Mouse (Mus musculus) CH12.LX (cell line): ENCODE measurements around the gene Arnt. TPM values are rescaled to one million over a fixed set of nuclear protein-coding genes. Genes with fewer than 3 reads are reported as not detected.

Experiments
- DNase-seq: peaks from one replicate; pipeline ENCODE4 v3.0.0-alpha.2; 2013; ENCODE audit errors: extremely low read depth
- H3K27ac ChIP-seq: 2 replicates; pipeline ENCODE4 v1.5.1; 2012; ENCODE audit warnings: low read depth, mild to moderate bottlenecking, control low read depth, moderate library complexity; ENCODE audit not compliant: insufficient read depth
- H3K27me3 ChIP-seq: replicated peaks from 2 replicates; pipeline ENCODE3; 2012; ENCODE audit warnings: inconsistent platforms
- H3K36me3 ChIP-seq, 2 experiments: replicated peaks in 1 of 2; 2 replicates each; pipeline versions ENCODE3 to v1.6.1; 2012; ENCODE audit warnings: inconsistent platforms in 1 of 2, low read length in 1 of 2, mild to moderate bottlenecking in 1 of 2, mixed read lengths in 1 of 2, moderate library complexity in 1 of 2; ENCODE audit not compliant: control insufficient read depth in 1 of 2, insufficient read depth in 1 of 2
- H3K4me1 ChIP-seq, 2 experiments: 2 replicates each; pipeline ENCODE4 v1.6.1; 2012; ENCODE audit warnings: inconsistent platforms in 1 of 2, moderate library complexity in 1 of 2; ENCODE audit not compliant: insufficient read depth in 2 of 2, control insufficient read depth in 1 of 2
- H3K4me2 ChIP-seq: 2 replicates; pipeline ENCODE4 v1.6.1; 2012; ENCODE audit warnings: low read depth, mild to moderate bottlenecking, control low read depth; ENCODE audit not compliant: poor library complexity, insufficient read depth, severe bottlenecking
- H3K4me3 ChIP-seq, 3 experiments: fragments of 150-350 bp in 1 of 3; sonication (generic) in 1 of 3; replicated peaks in 1 of 3; 2 replicates each; pipeline versions ENCODE3 to v1.5.1; 2011 to 2012; ENCODE audit warnings: low read depth in 2 of 3, low read length in 2 of 3, mild to moderate bottlenecking in 2 of 3, moderate library complexity in 2 of 3, control low read depth in 1 of 3, improper control_type of control experiment in 1 of 3, inconsistent platforms in 1 of 3, mixed read lengths in 1 of 3; ENCODE audit not compliant: poor library complexity in 1 of 3
- H3K79me2 ChIP-seq: replicated peaks from 2 replicates; pipeline ENCODE4 v1.6.1; 2012; ENCODE audit warnings: mild to moderate bottlenecking, moderate library complexity; ENCODE audit not compliant: control insufficient read depth, poor library complexity, insufficient read depth, severe bottlenecking; ENCODE audit errors: extremely low read depth
- H3K9ac ChIP-seq: 2 replicates; pipeline ENCODE4 v1.6.1; 2012; ENCODE audit warnings: low read depth, mild to moderate bottlenecking, control low read depth, moderate library complexity; ENCODE audit not compliant: insufficient read depth
- H3K9me3 ChIP-seq: replicated peaks from 2 replicates; pipeline ENCODE3; 2012; ENCODE audit warnings: low read length, inconsistent platforms, mixed read lengths
- BHLHE40 ChIP-seq: IDR thresholded peaks from 2 replicates; pipeline ENCODE4 v1.6.1; 2011; ENCODE audit warnings: mild to moderate bottlenecking, low read depth, low read length, improper control_type of control experiment
- CTCF ChIP-seq, 2 experiments: IDR thresholded peaks in 1 of 2; conservative IDR thresholded peaks in 1 of 2; 2 replicates each; pipeline ENCODE4 v1.5.1; 2011 to 2012; ENCODE audit warnings: low read depth in 2 of 2, low read length in 2 of 2, improper control_type of control experiment in 1 of 2, inconsistent platforms in 1 of 2, mild to moderate bottlenecking in 1 of 2, moderate library complexity in 1 of 2
- ELF1 ChIP-seq: IDR thresholded peaks from 2 replicates; pipeline ENCODE4 v1.6.1; 2014; ENCODE audit warnings: low read depth, mild to moderate bottlenecking, inconsistent platforms, low read length, improper control_type of control experiment
- EP300 ChIP-seq: IDR thresholded peaks from 2 replicates; pipeline ENCODE4 v1.6.1; 2011; ENCODE audit warnings: low read length, improper control_type of control experiment
- IRF4 ChIP-seq: IDR thresholded peaks from 2 replicates; pipeline ENCODE4 v1.6.1; 2014; ENCODE audit warnings: low read depth, mild to moderate bottlenecking, inconsistent platforms, low read length, improper control_type of control experiment
- JUND ChIP-seq: conservative IDR thresholded peaks from 2 replicates; pipeline ENCODE4 v1.6.1; 2011; ENCODE audit warnings: low read depth, low read length, improper control_type of control experiment
- KAT2A ChIP-seq: IDR thresholded peaks from 2 replicates; pipeline ENCODE4 v1.6.1; 2012; ENCODE audit warnings: low read length, improper control_type of control experiment, inconsistent platforms; ENCODE audit not compliant: insufficient replicate concordance
- MAX ChIP-seq: IDR thresholded peaks from 2 replicates; pipeline ENCODE4 v1.6.1; 2011; ENCODE audit warnings: low read length, improper control_type of control experiment
- MYC ChIP-seq: IDR thresholded peaks from 2 replicates; pipeline ENCODE4 v1.6.1; 2011; ENCODE audit warnings: low read depth, mild to moderate bottlenecking, improper control_type of control experiment, low read length
- POLR2AphosphoS2 ChIP-seq: IDR thresholded peaks from 2 replicates; pipeline ENCODE4 v1.6.1; 2011; ENCODE audit warnings: low read depth, low read length, improper control_type of control experiment
- TCF12 ChIP-seq: IDR thresholded peaks from 2 replicates; pipeline ENCODE4 v1.6.1; 2014; ENCODE audit warnings: low read depth, mild to moderate bottlenecking, inconsistent platforms, low read length, improper control_type of control experiment
- UBTF ChIP-seq: IDR thresholded peaks from 2 replicates; pipeline ENCODE4 v1.6.1; 2012; ENCODE audit warnings: low read depth, mild to moderate bottlenecking, inconsistent platforms, low read length, improper control_type of control experiment, moderate library complexity
- USF1 ChIP-seq: IDR thresholded peaks from 2 replicates; pipeline ENCODE4 v1.6.1; 2014; ENCODE audit warnings: low read depth, mild to moderate bottlenecking, inconsistent platforms, low read length, improper control_type of control experiment
- ZMIZ1 ChIP-seq: IDR thresholded peaks from 2 replicates; pipeline ENCODE4 v1.6.1; 2012; ENCODE audit warnings: low read depth, mild to moderate bottlenecking, inconsistent platforms, low read length, improper control_type of control experiment
- ZNF384 ChIP-seq: IDR thresholded peaks from 2 replicates; pipeline ENCODE4 v1.6.1; 2012; ENCODE audit warnings: low read depth, low read length, improper control_type of control experiment, inconsistent platforms
- dilution Hi-C: fragments of 300-500 bp; cut with MboI; formaldehyde crosslinking; loops from 2 replicates; pipeline ENCODE4 v1.14.3; 2020; ENCODE audit warnings: low sequenced_read_pairs; ENCODE audit not compliant: extremely low pct_unique_long_range_greater_than_20kb, extremely low pct_ligation_motif_present
- in situ Hi-C: fragments of 300-500 bp; cut with MboI; formaldehyde crosslinking; loops from 3 replicates; pipeline ENCODE4 v1.14.3; 2019; ENCODE audit warnings: low sequenced_read_pairs, low pct_ligation_motif_present, low pct_unique_long_range_greater_than_20kb, mixed read lengths
- polyA plus RNA-seq: library from polyadenylated mRNA; unstranded; fragments of >175 nt; gene quantifications from 2 replicates; pipeline ENCODE4 v1.2.1, GENCODE M21; 2012; ENCODE audit warnings: low read depth; ENCODE audit not compliant: insufficient read length
- total RNA-seq, 2 experiments: library from RNA; depleted of rRNA; stranded (reverse); fragments of 300-350 nt in 1 of 2; fragments of >200 nt in 1 of 2; gene quantifications; 2 replicates each; pipeline ENCODE4 v1.2.3; 2012 to 2014

The Arnt gene
- total and polyA plus RNA-seq, 3 experiments = 12.4 to 27.7 (median 13.2) TPM

- dilution Hi-C loops = no loop called here
- no peaks in the 10 kb centered on the region for H3K27me3 ChIP-seq
- DNase-seq = peak; percentile 59
- H3K4me2 ChIP-seq = no peak overlapping the region; the same call in 1 of the 2 replicates
- no peak for TF ChIP-seq ELF1
- no peak for TF ChIP-seq ZMIZ1
- TF ChIP-seq BHLHE40 = 0 out of 2 replicates have a peak, but pooled peaks have one; percentile 18
- peak; percentile 74 for TF ChIP-seq MYC
- TF ChIP-seq EP300 = peak; percentile 68
- 0 out of 2 replicates have a peak, but pooled peaks have one; percentile 37 for TF ChIP-seq MAX
- no peak for TF ChIP-seq JUND
- TF ChIP-seq IRF4 = peak; percentile 89
- H3K9ac ChIP-seq = no peak overlapping the region
- H3K79me2 ChIP-seq = peaks cover 23% of the 10 kb centered on the region
- peaks cover 8% of the 10 kb centered on the region for H3K9me3 ChIP-seq
- in situ Hi-C loops = no loop called here
- no peak overlapping the region for H3K4me3 ChIP-seq
- peak overlapping the region; percentile 45 for H3K27ac ChIP-seq
- H3K4me1 ChIP-seq = peaks cover 7 to 30% of the 10 kb centered on the region in 2 experiments
- peaks cover 24 to 47% of the 10 kb centered on the region in 2 experiments for H3K36me3 ChIP-seq
Measured at GRCm38 (mm10) chr3:95529814-95530213, 95.6 kb downstream of the Arnt start.

GRCm38 (mm10) chr3:95531025-95531424 lies 96.8 kb downstream of the Arnt start:
- TF ChIP-seq CTCF (conservative IDR thresholded peaks at IDR 0.05 in 1 of 2, IDR thresholded peaks at IDR 0.05 in 1 of 2; ENCODE audit: low read depth in 2 of 2, low read length in 2 of 2) = peak in 1 of 2 experiments; percentile 15; a peak in 2 of 4 replicates
- TF ChIP-seq USF1 = no peak
- TF ChIP-seq, all 38 proteins: peak for 1
- Histone ChIP-seq H3K9ac (no peak overlapping the region), H3K9me3 (peaks cover 12% of the 10 kb centered on the region), H3K4me1 (peaks cover 7 to 27% of the 10 kb centered on the region in 2 experiments), H3K36me3 (peaks cover 24 to 54% of the 10 kb centered on the region in 2 experiments), H3K4me3 (no peak overlapping the region), H3K79me2 (peaks cover 23% of the 10 kb centered on the region), H3K27me3 (no peaks in the 10 kb centered on the region), H3K27ac (no peak overlapping the region), H3K4me2 (no peak overlapping the region)
- dilution Hi-C loops (no loop called here), in situ Hi-C loops (no loop called here)
- no peak for DNase-seq

- Histone ChIP-seq H3K27me3 (no peaks in the 10 kb centered on the region), H3K9me3 (peaks cover 12% of the 10 kb centered on the region), H3K36me3 (peaks cover 28 to 75% of the 10 kb centered on the region in 2 experiments), H3K9ac (no peak overlapping the region), H3K27ac (no peak overlapping the region), H3K4me3 (no peak overlapping the region), H3K4me2 (no peak overlapping the region), H3K4me1 (peaks cover 7 to 22% of the 10 kb centered on the region in 2 experiments), H3K79me2 (peaks cover 11% of the 10 kb centered on the region; the same call in 1 of the 2 replicates)
- TF ChIP-seq KAT2A = no peak
- TF ChIP-seq TCF12 = no peak
- no peak for TF ChIP-seq POLR2AphosphoS2
- TF ChIP-seq ZNF384 = peak; percentile 56; the same call in 1 of the 2 replicates
- no peak for TF ChIP-seq UBTF
- in situ Hi-C loops (no loop called here), dilution Hi-C loops (no loop called here)
- no peak for DNase-seq
Measured at GRCm38 (mm10) chr3:95533364-95533763, 99.2 kb downstream of the Arnt start.
